Mouse (Mus musculus) forebrain, embryonic 10.5 days (tissue): ENCODE results near the gene Umps. TPM values are rescaled to one million over a fixed set of nuclear protein-coding genes. Genes with fewer than 3 reads are reported as not detected.

ENCODE experiments used
- DNase-seq: peaks from one replicate; pipeline ENCODE4 v3.0.0-alpha.2; 2017; ENCODE audit warnings: low spot score; ENCODE audit errors: extremely low spot score
- H3K27ac ChIP-seq: fragments of 300-500 bp; sonication (generic); 2 replicates; pipeline ENCODE4 v1.5.1; 2016; ENCODE audit warnings: mild to moderate bottlenecking
- H3K27me3 ChIP-seq: fragments of 300-500 bp; sonication (generic); 2 replicates; pipeline ENCODE4 v1.6.1; 2016; ENCODE audit warnings: mild to moderate bottlenecking; ENCODE audit not compliant: poor library complexity, severe bottlenecking
- H3K36me3 ChIP-seq: fragments of 300-500 bp; sonication (generic); replicated peaks from 2 replicates; pipeline ENCODE4 v1.6.1; 2016; ENCODE audit warnings: mild to moderate bottlenecking, moderate library complexity
- H3K4me1 ChIP-seq: fragments of 300-500 bp; sonication (generic); 2 replicates; pipeline ENCODE4 v1.6.1; 2016
- H3K4me3 ChIP-seq: fragments of 300-500 bp; sonication (generic); 2 replicates; pipeline ENCODE4 v1.5.1; 2016; ENCODE audit warnings: mild to moderate bottlenecking, moderate library complexity
- H3K9me3 ChIP-seq: fragments of 300-500 bp; sonication (generic); 2 replicates; pipeline ENCODE4 v1.6.1; 2016; ENCODE audit warnings: mild to moderate bottlenecking, moderate library complexity
- WGBS: fragments of 180-500 bp; shearing (Covaris S2); methylation state at CpG from one replicate; pipeline ENCODE4 v1.1.7; 2016; 5-methylcytosine and 5-hydroxymethylcytosine counted together
- polyA plus RNA-seq: library from polyadenylated mRNA; unstranded; fragments of >200 nt; fragmentation: Nextera tagmentation; extraction: Ambion mirVana; gene quantifications from 2 replicates; pipeline ENCODE4 v1.2.1, GENCODE M21; 2016

Gene Umps
- polyA plus RNA-seq, 1 experiment from 2014 or later, result 107 TPM

DNA sequence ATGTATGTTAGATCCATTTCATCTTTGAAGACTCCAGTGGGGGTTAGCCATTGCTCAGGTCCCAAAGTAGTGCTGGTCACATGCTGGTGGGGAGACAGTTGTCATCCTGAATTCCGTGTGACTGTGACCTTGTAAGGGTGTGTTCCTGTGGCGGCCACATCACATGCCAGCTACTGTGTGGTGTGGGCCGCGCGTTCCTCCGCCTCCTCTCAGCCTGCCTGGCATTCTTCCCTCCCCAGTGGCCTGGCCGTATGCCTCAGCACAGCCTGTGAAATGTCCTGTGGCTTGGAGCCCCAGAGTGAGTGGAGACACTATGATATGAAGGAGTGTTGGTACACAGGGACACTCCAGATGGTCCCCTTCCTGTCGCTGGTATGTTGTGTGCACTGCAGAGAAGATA lies 29.3 kb downstream of the Umps start:
- 91% methylated on average over 8 of the region's 8 CpGs for WGBS
- Histone ChIP-seq H3K4me3 (no peak overlapping the region), H3K27me3 (no peaks in the 10 kb centered on the region), H3K9me3 (no peaks in the 10 kb centered on the region), H3K36me3 (no peaks in the 10 kb centered on the region), H3K27ac (no peak overlapping the region), H3K4me1 (peaks cover 47% of the 10 kb centered on the region)
- no peak for DNase-seq

DNA sequence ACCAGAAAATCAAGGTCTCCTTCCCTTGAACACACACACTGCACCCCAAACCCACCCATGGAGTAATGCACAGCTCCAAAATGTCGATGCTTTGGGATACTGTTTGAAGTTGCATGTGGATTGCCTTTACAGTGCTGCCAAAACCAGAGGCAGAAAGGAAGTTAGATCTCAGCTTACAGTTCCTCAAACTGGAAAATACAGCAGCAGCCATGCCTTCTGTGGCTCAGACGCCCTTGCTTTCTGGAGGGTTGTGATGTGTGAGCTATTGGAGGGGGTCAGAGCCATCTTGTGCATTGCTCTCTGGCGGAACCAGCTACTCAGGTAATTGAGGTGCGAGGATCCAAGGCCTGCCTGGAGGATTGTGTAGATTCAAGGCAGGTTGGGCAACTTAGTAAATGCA lies 30.0 kb downstream of the Umps start:
- Histone ChIP-seq H3K27me3 (no peaks in the 10 kb centered on the region), H3K4me1 (peaks cover 40% of the 10 kb centered on the region), H3K27ac (no peak overlapping the region), H3K9me3 (no peaks in the 10 kb centered on the region), H3K4me3 (no peak overlapping the region), H3K36me3 (no peaks in the 10 kb centered on the region)
- WGBS, result 91% methylated on average over 4 of the region's 4 CpGs
- no peak for DNase-seq

DNA sequence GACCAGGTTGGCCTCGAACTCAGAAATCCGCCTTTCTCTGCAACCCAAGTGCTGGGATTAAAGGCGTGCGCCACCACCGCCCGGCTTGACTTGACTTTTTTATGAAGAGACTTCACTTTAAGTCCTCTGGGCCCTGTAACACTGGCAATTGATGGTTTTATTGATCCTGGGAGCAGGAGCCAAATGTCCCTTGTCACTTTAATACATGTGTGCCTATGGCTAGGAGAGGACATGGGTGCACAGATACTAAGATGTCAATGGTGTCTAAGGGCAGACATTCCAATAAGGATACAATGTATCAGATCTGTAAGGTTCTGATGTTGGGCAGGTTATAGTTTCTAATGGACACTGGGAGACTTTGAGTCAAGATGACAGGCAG lies 31.4 kb downstream of the Umps start:
- no peaks in the 10 kb centered on the region for H3K9me3 ChIP-seq
- 90% methylated on average over 6 of the region's 6 CpGs for WGBS
- H3K4me1 ChIP-seq, result peaks cover 25% of the 10 kb centered on the region
- no peak for DNase-seq
- no peaks in the 10 kb centered on the region for H3K36me3 ChIP-seq
- no peaks in the 10 kb centered on the region for H3K27me3 ChIP-seq
- H3K27ac ChIP-seq, result no peak overlapping the region
- H3K4me3 ChIP-seq, result no peak overlapping the region

DNA sequence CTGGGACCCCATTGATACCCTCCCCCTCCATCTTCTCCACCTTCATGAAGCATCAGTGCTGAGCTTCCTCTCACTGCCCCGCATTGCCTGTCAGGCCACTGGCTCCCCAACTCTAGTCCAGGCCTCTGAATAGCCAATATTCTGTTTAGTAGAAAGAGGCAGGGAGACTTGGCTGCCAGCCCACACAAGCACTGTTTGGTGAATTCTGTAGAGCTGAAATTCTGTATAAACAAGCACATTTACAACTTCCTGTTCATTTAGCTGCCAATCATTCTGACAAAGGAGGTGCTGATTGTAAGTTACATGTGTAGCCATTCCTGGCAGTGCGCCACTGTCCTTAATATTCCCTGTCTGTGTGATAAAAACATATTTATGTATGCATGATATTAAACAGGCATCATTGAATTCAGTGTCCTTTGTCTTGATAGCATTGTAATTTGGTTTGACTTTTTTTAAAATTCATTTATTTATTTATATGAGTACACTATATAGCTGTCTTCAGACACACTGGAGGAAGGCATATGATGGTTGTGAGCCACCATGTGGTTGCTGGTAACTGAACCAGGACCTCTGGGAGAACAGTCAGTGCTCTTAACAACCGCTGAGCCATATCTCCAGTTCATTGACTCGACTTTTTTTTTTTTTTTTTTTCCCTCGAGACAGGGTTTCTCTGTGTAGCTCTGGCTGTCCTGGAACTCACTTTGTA lies 32.0 kb downstream of the Umps start:
- DNase-seq, result no peak
- Histone ChIP-seq H3K36me3 (no peaks in the 10 kb centered on the region), H3K27me3 (no peaks in the 10 kb centered on the region), H3K27ac (no peak overlapping the region), H3K4me3 (no peak overlapping the region), H3K9me3 (no peaks in the 10 kb centered on the region), H3K4me1 (peaks cover 20% of the 10 kb centered on the region)
- 82% methylated on average over 5 of the region's 5 CpGs for WGBS

DNA sequence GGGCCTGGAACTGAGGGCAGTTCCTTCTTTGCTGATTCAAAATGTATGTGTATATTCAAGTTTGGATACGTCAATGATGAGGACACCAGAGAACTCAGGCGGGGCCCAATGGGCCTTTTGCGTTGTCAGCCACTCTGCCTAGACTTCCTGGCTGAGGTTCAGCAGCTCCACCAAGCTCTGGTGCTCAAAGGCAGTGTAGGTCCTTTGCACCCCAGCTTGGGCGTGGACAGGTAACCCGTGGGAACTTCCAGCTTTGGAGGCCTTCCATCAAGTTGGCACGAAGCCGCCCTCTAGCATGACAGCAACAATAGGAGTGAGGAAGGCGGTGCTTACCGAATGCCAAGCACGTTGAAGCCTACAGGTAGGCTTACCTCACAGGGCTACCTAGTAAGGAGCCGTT lies 33.4 kb downstream of the Umps start:
- Histone ChIP-seq H3K27ac (no peak overlapping the region), H3K4me3 (no peak overlapping the region), H3K27me3 (no peaks in the 10 kb centered on the region), H3K36me3 (no peaks in the 10 kb centered on the region), H3K4me1 (peaks cover 6% of the 10 kb centered on the region; the same call in 1 of the 2 replicates), H3K9me3 (no peaks in the 10 kb centered on the region)
- no peak for DNase-seq
- 96% methylated on average over 11 of the region's 11 CpGs for WGBS

DNA sequence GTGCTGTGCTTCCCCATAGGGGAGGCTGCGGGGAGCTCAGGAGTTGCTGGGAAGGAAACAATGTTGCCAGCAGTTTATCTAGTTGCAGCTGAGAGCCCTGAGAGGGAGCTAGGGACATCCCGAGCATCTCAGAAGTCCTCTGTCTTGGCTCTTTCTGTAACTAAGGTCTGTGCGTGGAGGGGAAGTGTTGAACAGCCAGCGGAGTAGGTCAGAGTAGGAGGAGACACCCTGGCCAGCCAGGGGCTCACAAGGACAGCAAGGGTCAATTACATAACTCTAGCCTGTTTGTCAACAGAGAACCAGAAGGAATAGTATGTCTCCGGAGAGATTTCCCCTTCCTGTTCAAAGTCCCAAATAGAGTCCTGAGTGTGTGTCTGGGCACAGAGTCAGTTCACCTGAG lies 34.7 kb downstream of the Umps start:
- H3K4me1 ChIP-seq, result peaks cover 5% of the 10 kb centered on the region; the same call in 1 of the 2 replicates

DNA sequence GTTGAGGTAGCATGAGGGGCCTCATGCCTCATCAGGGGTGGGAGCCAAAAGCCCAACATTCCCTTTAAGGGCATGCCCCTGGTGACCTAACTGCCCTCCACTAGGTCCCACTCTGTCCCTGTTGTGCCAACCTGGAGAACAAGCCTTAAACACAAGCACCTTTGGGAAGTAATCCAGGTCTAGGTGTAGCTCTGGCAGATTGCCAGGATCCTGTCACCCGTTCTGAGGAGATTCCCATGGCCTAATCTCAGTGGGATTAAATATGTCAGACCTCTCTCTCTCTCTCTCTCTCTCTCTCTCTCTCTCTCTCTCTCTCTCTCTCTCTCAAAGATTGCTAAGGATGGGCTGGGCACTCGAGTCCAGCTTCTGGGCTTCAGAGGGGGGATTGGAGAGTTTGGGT lies 35.2 kb downstream of the Umps start:
- Histone ChIP-seq H3K36me3 (no peaks in the 10 kb centered on the region), H3K4me1 (peaks cover 5% of the 10 kb centered on the region; the same call in 1 of the 2 replicates), H3K4me3 (no peak overlapping the region), H3K27ac (no peak overlapping the region), H3K27me3 (no peaks in the 10 kb centered on the region), H3K9me3 (no peaks in the 10 kb centered on the region)
- 46% methylated on average over 2 of the region's 2 CpGs for WGBS
- DNase-seq, result no peak

More for the DNA sequence above, 34.7 kb downstream of the Umps start:
- H3K36me3 ChIP-seq, result no peaks in the 10 kb centered on the region
- no peaks in the 10 kb centered on the region for H3K27me3 ChIP-seq
- H3K9me3 ChIP-seq, result no peaks in the 10 kb centered on the region
- H3K27ac ChIP-seq, result no peak overlapping the region
- 58% methylated on average over 5 of the region's 5 CpGs for WGBS
- H3K4me3 ChIP-seq, result no peak overlapping the region
- DNase-seq, result no peak

DNA sequence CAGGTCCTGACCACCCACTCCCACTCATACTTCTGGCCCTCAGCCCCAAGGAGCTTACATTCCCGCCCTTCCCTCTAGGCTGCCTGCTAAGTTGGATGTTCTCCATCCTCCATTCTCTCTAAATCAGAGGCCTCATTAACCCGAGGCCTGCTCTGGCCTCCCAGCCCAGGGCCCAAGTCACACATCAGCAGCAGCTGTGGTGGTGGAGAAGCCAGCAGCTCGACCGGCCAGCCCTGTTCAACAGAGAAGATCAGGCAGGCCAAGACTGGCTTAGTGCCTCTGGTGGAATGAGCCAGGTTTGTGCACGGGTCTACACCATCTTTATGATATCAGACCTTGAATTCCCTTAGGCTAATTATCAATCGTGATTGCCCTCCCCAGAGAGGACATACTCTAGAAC lies 36.1 kb downstream of the Umps start:
- WGBS, result 89% methylated on average over 6 of the region's 6 CpGs
- Histone ChIP-seq H3K9me3 (no peaks in the 10 kb centered on the region), H3K27ac (no peak overlapping the region), H3K4me1 (peaks cover 5% of the 10 kb centered on the region; the same call in 1 of the 2 replicates), H3K36me3 (no peaks in the 10 kb centered on the region), H3K4me3 (no peak overlapping the region), H3K27me3 (no peaks in the 10 kb centered on the region)
- DNase-seq, result no peak

DNA sequence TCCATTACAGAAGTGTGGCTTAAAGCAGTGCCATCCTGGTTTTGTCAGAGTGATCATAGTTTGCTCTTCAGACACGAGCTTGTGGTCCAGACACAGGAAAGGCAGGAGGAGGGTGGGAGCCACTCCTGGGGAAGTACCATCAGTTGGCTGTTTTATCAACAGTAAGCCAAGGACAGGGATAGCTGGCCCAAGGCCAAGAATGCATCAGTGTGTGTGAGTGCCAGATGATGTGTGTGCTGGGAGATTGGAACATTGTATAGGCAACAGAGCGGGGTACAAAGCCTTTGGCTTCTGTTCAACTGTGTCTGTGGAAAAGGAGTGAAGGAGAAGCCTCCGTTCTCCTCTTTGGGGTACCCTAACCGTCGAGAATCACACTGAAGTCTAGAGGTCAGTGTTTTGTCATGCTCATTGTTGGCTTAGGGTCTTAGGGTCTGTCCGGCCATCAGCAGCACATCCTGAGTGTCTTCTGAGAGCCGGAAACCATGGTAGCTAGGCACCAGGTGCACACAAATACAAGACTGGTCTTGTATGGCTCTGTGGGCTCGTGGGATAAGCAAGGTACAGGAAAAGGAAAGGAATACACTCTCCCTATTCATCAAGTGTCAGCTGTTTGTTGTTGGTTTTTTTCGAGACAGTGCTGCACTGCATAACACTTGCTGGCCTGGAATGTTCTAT lies 37.9 kb downstream of the Umps start:
- H3K27ac ChIP-seq, result no peak overlapping the region
- no peaks in the 10 kb centered on the region for H3K9me3 ChIP-seq
- no peaks in the 10 kb centered on the region for H3K4me1 ChIP-seq
- WGBS, result 90% methylated on average over 9 of the region's 9 CpGs
- H3K4me3 ChIP-seq, result no peak overlapping the region
- H3K27me3 ChIP-seq, result no peaks in the 10 kb centered on the region
- H3K36me3 ChIP-seq, result 0 out of 2 replicates have a peak, but pooled peaks cover 7% of the 10 kb centered on the region
- DNase-seq, result no peak

DNA sequence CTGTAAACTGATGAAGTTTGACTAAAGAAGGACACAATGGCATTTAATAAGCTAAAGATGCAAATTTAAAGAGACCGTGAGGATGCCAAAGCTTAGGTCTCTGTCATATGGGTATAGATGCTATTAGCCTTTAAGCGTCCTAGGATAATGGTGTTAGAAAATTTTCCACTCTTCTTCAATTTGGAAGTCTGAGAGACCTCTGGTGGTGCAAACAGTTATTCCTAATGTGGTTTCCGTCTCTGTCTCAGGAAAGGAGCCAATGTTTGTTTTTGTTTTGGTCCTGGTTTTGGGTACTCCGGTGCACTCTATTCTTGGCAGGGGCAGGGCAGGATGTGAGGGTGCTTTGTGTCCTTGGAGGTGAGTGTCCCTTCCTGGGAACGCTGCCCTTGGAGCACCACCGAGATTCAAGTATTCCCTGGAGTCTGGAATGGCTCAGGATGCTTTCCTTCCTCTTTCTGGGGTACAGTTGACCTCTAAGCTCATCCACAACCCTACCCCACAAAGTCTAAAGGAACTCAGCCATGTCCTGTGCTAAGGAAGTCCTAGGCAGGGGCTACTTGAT lies 39.5 kb downstream of the Umps start:
- DNase-seq, result no peak
- H3K27ac ChIP-seq, result no peak overlapping the region
- no peak overlapping the region for H3K4me3 ChIP-seq
- no peaks in the 10 kb centered on the region for H3K27me3 ChIP-seq
- peaks cover 8% of the 10 kb centered on the region for H3K4me1 ChIP-seq
- 0 out of 2 replicates have a peak, but pooled peaks cover 7% of the 10 kb centered on the region for H3K36me3 ChIP-seq
- 88% methylated on average over 6 of the region's 6 CpGs for WGBS
- H3K9me3 ChIP-seq, result no peaks in the 10 kb centered on the region

DNA sequence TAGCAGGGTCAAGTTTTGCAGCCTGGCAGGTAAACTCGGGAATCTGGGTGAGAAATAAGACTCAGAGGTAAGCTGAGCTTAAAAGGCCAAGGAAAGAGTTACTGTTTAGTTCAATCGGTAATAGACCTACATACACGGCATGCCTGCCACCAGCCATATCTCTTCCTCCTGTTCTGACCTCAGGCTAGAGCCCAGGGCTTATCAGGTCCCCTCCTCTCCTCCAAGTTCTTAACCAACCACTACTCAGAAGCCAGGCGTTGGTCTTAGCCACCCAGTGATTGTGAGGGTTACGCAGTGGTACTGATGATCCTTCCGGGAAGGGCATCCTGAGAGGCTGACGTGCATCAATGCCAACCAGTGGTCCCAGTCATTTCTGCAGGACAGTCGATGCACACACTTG lies 43.1 kb downstream of the Umps start:
- H3K27ac ChIP-seq, result no peak overlapping the region
- no peaks in the 10 kb centered on the region for H3K9me3 ChIP-seq
- H3K36me3 ChIP-seq, result peaks cover 18% of the 10 kb centered on the region
- peaks cover 21% of the 10 kb centered on the region for H3K4me1 ChIP-seq
- 86% methylated on average over 8 of the region's 8 CpGs for WGBS
- no peaks in the 10 kb centered on the region for H3K27me3 ChIP-seq
- no peak overlapping the region for H3K4me3 ChIP-seq
- no peak for DNase-seq

DNA sequence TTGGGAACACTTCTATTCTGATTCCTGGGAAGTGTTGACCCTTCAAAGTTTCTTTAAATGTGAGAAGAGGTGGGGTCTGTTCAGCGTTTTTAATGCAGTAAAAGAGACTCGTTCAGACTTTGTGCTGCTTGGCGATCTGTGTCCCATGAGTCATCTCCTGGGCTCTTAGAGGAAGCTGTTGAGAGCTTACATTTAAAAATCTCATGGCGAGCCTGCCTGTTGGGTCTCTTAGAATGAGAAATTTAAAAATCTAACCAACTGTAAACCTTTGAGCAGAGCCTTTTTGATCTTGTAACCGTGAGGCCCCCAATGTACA lies 43.9 kb downstream of the Umps start:
- no peak overlapping the region for H3K4me3 ChIP-seq
- H3K36me3 ChIP-seq, result peaks cover 18% of the 10 kb centered on the region
- peaks cover 21% of the 10 kb centered on the region for H3K4me1 ChIP-seq
- no peaks in the 10 kb centered on the region for H3K9me3 ChIP-seq
- no peak for DNase-seq
- no peaks in the 10 kb centered on the region for H3K27me3 ChIP-seq
- no peak overlapping the region for H3K27ac ChIP-seq
- 86% methylated on average over 5 of the region's 5 CpGs for WGBS
